Mouse (Mus musculus) liver, embryonic 14.5 days (tissue): ENCODE results near the gene Ubn1. TPM values are rescaled to one million over a fixed set of nuclear protein-coding genes. Genes with fewer than 3 reads are reported as not detected.

ENCODE experiments used
- ATAC-seq: fragments of 200-750 bp; cut with Nextera tagmentation; 2 replicates; pipeline ENCODE4 v1.8.0; 2017; ENCODE audit warnings: moderate number of reproducible peaks, mild to moderate bottlenecking, moderate library complexity; ENCODE audit not compliant: insufficient read depth
- DNase-seq, 3 experiments: peaks; one replicate each; pipeline ENCODE4 v3.0.0-alpha.2; 2012 to 2013; ENCODE audit warnings: low read depth in 3 of 3, low spot score in 3 of 3
- H3K27ac ChIP-seq: fragments of 300-500 bp; sonication (generic); 2 replicates; pipeline ENCODE4 v1.5.1; 2014; ENCODE audit warnings: moderate library complexity, mild to moderate bottlenecking, control low read depth, inconsistent platforms
- H3K27me3 ChIP-seq: fragments of 300-500 bp; sonication (generic); 2 replicates; pipeline ENCODE4 v1.6.1; 2014; ENCODE audit warnings: mild to moderate bottlenecking, low read length, moderate library complexity; ENCODE audit not compliant: control insufficient read depth, insufficient read depth
- H3K36me3 ChIP-seq: fragments of 300-500 bp; sonication (generic); replicated peaks from 2 replicates; pipeline ENCODE4 v1.6.1; 2014; ENCODE audit warnings: low read depth; ENCODE audit not compliant: control insufficient read depth, insufficient read depth
- H3K4me1 ChIP-seq, 2 experiments: fragments of 200-500 bp in 1 of 2; fragments of 300-500 bp in 1 of 2; sonication (generic) in 1 of 2; replicated peaks; 2 replicates each; pipeline ENCODE4 v1.6.1; 2012 to 2014; ENCODE audit warnings: antibody characterized with exemption in 1 of 2, inconsistent platforms in 1 of 2, low read length in 1 of 2; ENCODE audit not compliant: control insufficient read depth in 2 of 2, insufficient read depth in 2 of 2
- H3K4me2 ChIP-seq: fragments of 300-500 bp; sonication (generic); 2 replicates; pipeline ENCODE4 v1.6.1; 2014; ENCODE audit warnings: low read depth, mild to moderate bottlenecking, control low read depth, moderate library complexity
- H3K4me3 ChIP-seq, 2 experiments: fragments of 200-500 bp in 1 of 2; fragments of 300-500 bp in 1 of 2; sonication (generic) in 1 of 2; 2 replicates each; pipeline ENCODE4 v1.5.1; 2012 to 2014; ENCODE audit warnings: low read depth in 2 of 2, low read length in 2 of 2, mild to moderate bottlenecking in 2 of 2, control low read depth in 1 of 2, inconsistent platforms in 1 of 2, moderate library complexity in 1 of 2; ENCODE audit not compliant: insufficient read depth in 1 of 2
- H3K9ac ChIP-seq: fragments of 300-500 bp; sonication (generic); replicated peaks from 2 replicates; pipeline ENCODE4 v1.6.1; 2014; ENCODE audit warnings: mild to moderate bottlenecking, control low read depth, moderate library complexity
- H3K9me3 ChIP-seq: fragments of 300-500 bp; sonication (generic); 2 replicates; pipeline ENCODE4 v1.6.1; 2016; ENCODE audit warnings: low read length, mixed read lengths; ENCODE audit not compliant: control insufficient read depth
- CTCF ChIP-seq: IDR thresholded peaks from 2 replicates; pipeline ENCODE4 v1.5.1; 2016; ENCODE audit warnings: antibody characterized with exemption, low read depth, control low read depth
- EP300 ChIP-seq: IDR thresholded peaks from 2 replicates; pipeline ENCODE4 v1.6.1; 2016; ENCODE audit warnings: antibody characterized with exemption, low read depth
- WGBS: fragments of 180-500 bp; shearing (Covaris S2); extraction: QIAGEN DNeasy Blood & Tissue Kit; methylation state at CpG from one replicate; pipeline ENCODE4 v1.1.7; 2014; ENCODE audit not compliant: insufficient replicate concordance; 5-methylcytosine and 5-hydroxymethylcytosine counted together
- polyA plus RNA-seq, 2 experiments: library from polyadenylated mRNA; depleted of rRNA in 1 of 2; stranded (reverse) in 1 of 2; unstranded in 1 of 2; fragments of >200 nt; fragmentation: Nextera tagmentation in 1 of 2; extraction: Ambion mirVana in 1 of 2; gene quantifications; 2 replicates each; pipeline versions ENCODE4 v1.2.1 to v1.2.3; 2012 to 2014

Ubn1 gene
- polyA plus RNA-seq, 2 experiments: 8.9 to 11.5 TPM

- Histone ChIP-seq H3K36me3 (no peaks in the 10 kb centered on the region), H3K9ac (no peak overlapping the region), H3K4me3 (no peak overlapping the region), H3K4me2 (no peak overlapping the region), H3K4me1 (no peaks in the 10 kb centered on the region), H3K27ac (no peak overlapping the region), H3K9me3 (no peaks in the 10 kb centered on the region), H3K27me3 (peaks cover 27% of the 10 kb centered on the region)
- ATAC-seq: no peak
- TF ChIP-seq EP300: no peak
- 30% methylated on average over 2 of the region's 2 CpGs for WGBS
- DNase-seq: no peak
Measured at GRCm38 (mm10) chr16:5130196-5130595, 80.3 kb downstream of the Ubn1 start.

GRCm38 (mm10) chr16:5130766-5131165 is 80.9 kb downstream of the Ubn1 start:
- peaks cover 27% of the 10 kb centered on the region for H3K27me3 ChIP-seq
- no peak for DNase-seq

GRCm38 (mm10) chr16:5131251-5131922 is 81.5 kb downstream of the Ubn1 start:
- Histone ChIP-seq H3K4me2 (peak overlapping the region; percentile 52), H3K4me1 (no peaks in the 10 kb centered on the region), H3K27me3 (peaks cover 27% of the 10 kb centered on the region), H3K36me3 (no peaks in the 10 kb centered on the region), H3K9ac (no peak overlapping the region), H3K27ac (no peak overlapping the region), H3K9me3 (no peaks in the 10 kb centered on the region), H3K4me3 (no peak overlapping the region)
- 4% methylated on average over 25 of the region's 25 CpGs for WGBS
- DNase-seq: no peak
- no peak for ATAC-seq
- no peak for TF ChIP-seq CTCF
- no peak for TF ChIP-seq EP300

More at GRCm38 (mm10) chr16:5130766-5131165, 80.9 kb downstream of the Ubn1 start:
- ATAC-seq: no peak
- H3K9ac ChIP-seq: no peak overlapping the region
- no peaks in the 10 kb centered on the region for H3K36me3 ChIP-seq
- no peaks in the 10 kb centered on the region for H3K9me3 ChIP-seq
- H3K4me2 ChIP-seq: no peak overlapping the region
- no peaks in the 10 kb centered on the region for H3K4me1 ChIP-seq
- TF ChIP-seq CTCF: no peak
- TF ChIP-seq EP300: no peak
- H3K4me3 ChIP-seq: no peak overlapping the region
- no peak overlapping the region for H3K27ac ChIP-seq
- WGBS: 21% methylated on average over 4 of the region's 4 CpGs

- Histone ChIP-seq H3K9ac (no peak within 1 kb of the TSS), H3K4me2 (peak within 1 kb of the TSS; percentile 52), H3K36me3 (no peaks in the 10 kb centered on the region), H3K9me3 (no peaks in the 10 kb centered on the region), H3K4me1 (peaks cover 0 to 4% of the 10 kb centered on the region in 2 experiments; a peak in 1 of 4 replicates), H3K27ac (no peak within 1 kb of the TSS), H3K27me3 (peaks cover 27% of the 10 kb centered on the region), H3K4me3 (peak within 1 kb of the TSS; percentile 3; a peak in 2 of 4 replicates)
- peak; percentile 52 for ATAC-seq
- DNase-seq: peak in 1 of 3 experiments; percentile 17
- WGBS: 2% methylated on average over 39 of the region's 39 CpGs
- TF ChIP-seq CTCF (peak; percentile 45), EP300 (no peak)
Measured at GRCm38 (mm10) chr16:5132401-5132801, 82.5 kb downstream of the Ubn1 start, which contains the start of gene Ppl. Gene Ppl (minus strand): TSS chr16:5132421.

GRCm38 (mm10) chr16:5134623-5135330 is 84.9 kb downstream of the Ubn1 start:
- H3K4me2 ChIP-seq: no peak overlapping the region
- H3K27ac ChIP-seq: no peak overlapping the region
- no peak overlapping the region for H3K4me3 ChIP-seq
- H3K4me1 ChIP-seq: peaks cover 0 to 4% of the 10 kb centered on the region in 2 experiments; a peak in 1 of 4 replicates
- DNase-seq (no peak), ATAC-seq (no peak)
- H3K27me3 ChIP-seq: peaks cover 27% of the 10 kb centered on the region
- H3K9ac ChIP-seq: no peak overlapping the region
- TF ChIP-seq CTCF (no peak), EP300 (no peak)
- 62% methylated on average over 14 of the region's 14 CpGs for WGBS
- H3K9me3 ChIP-seq: no peaks in the 10 kb centered on the region
- no peaks in the 10 kb centered on the region for H3K36me3 ChIP-seq
